Mouse (Mus musculus): ENCODE measurements around the gene Ccdc74a.
A peak's percentile ranks its signal among the peaks of the same experiment; 100 is the strongest.

Ccdc74a gene

GRCm38 (mm10) chr16:17641301-17641700, 5.0 kb upstream of the Ccdc74a start:
- no peak for DNase-seq (ENCODE audit: low read depth, low spot score)

DNA sequence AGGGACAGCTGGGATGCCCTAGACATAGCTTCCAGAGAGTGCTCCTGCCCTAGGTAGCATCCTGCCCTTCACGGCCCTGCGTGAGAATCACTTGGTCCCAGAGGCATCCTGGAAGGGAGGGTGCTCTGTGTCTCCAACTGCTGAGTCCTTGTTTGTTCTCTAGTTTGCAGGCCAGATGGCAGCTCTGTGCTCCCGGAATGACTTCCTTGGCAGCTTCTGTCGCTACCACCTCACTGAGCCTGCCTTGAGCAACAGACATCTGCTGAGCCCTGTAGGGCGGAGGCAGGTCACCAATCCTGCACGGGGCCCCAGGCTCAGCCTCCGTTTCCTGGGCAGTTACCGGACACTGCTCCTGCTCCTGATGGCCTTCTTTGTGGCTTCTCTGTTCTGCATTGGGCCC, 4.0 kb upstream of the Ccdc74a start:
- no peak for DNase-seq (ENCODE audit: low read depth, low spot score)

GRCm38 (mm10) chr16:17643437-17643990, 2.8 kb upstream of the Ccdc74a start:
- no peak for DNase-seq (ENCODE audit: low read depth, low spot score)

GRCm38 (mm10) chr16:17647156-17647555, 886 bp downstream of the Ccdc74a start:
- no peak for DNase-seq (ENCODE audit: low read depth, low spot score)

- no peak for DNase-seq (ENCODE audit: low read depth, low spot score)
Measured at GRCm38 (mm10) chr16:17647566-17648340, 1.5 kb downstream of the Ccdc74a start.

DNA sequence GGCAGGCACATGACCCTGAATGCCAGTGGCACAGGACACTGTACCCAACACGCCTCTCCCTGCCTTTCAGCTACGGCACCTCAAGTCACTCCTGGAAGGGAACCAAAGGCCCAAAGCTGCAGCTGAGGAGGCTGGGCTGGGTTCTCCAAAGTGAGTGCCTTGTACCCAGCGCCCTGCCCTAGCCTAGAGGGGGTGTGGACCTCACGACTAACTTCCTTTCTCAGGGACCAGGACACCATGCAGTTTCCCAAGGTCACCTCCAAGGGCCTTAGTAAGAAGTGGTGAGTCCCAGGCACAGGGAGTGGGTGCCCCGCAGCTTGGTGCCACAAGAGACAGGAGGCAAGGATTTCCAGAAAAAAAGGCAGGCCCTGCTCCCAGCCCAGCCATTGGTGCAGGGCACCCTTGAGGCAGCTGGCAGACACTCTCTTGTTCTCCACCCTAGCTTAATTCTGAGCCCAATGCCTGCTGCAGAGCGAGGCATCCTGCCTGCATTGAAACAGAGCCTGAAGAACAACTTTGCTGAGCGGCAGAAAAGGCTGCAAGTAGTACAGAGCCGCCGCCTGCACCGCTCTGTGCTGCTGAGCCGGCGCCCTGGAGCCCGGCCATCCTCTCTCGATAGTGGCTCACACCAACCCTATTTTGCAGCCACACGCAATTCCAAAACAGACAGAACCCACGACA, 3.8 kb downstream of the Ccdc74a start:
- DNase-seq (ENCODE audit: low read depth, low spot score) = no peak

DNA sequence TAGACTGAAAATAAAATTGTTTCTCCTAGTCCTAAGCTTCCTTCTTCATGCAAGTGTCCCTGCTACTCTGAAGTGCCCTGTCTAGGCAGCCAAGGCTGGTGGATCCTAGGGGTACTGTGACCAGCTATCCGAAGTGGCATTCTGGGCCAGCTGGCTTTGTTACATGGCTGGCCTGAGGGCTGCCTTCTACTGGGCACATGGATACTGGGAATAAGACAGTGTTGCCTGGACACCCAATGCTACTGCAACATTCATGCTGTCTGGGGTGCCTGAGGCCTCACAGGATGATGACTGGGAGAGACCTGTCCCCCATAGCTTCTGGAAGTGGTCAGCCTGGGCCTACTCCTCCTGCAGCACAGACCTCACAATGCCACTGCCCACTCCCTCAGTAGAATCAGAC, 4.4 kb downstream of the Ccdc74a start:
- no peak for DNase-seq (ENCODE audit: low read depth, low spot score)

- no peak for DNase-seq (ENCODE audit: low read depth, low spot score)
Measured at GRCm38 (mm10) chr16:17652607-17653006, 6.3 kb downstream of the Ccdc74a start.

GRCm38 (mm10) chr16:17653601-17654000, 7.3 kb downstream of the Ccdc74a start:
- DNase-seq (ENCODE audit: low read depth, low spot score) = no peak

DNA sequence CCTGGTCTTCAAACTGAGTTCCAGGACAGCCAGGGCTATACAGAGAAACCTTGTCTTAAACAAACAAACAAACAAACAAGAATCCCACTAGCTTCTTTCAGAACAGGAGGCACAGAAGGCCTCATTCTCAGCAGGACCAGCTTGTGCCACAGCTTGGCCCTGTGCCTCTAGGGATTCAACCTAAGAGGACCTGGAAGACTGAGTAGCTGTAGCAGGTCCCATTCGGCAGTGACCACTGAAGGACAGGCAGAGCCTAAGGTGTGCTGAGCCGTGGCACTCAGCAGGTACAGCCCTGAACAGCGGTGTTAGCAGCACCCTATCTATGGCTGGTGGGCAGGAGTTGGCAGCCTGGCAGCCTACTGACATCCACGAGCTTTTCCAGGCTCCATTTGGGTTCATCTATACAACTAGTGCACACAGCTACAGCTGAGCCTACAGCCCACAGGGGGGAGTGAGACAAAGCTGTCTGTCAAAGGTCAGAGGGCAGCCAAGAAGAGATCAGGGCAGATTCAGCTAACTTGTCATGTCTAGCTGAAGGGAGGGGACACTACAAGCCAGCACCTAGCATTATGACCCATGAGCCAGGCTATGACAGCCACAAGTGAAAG, 8.0 kb downstream of the Ccdc74a start:
- DNase-seq (ENCODE audit: low read depth, low spot score) = no peak

DNA sequence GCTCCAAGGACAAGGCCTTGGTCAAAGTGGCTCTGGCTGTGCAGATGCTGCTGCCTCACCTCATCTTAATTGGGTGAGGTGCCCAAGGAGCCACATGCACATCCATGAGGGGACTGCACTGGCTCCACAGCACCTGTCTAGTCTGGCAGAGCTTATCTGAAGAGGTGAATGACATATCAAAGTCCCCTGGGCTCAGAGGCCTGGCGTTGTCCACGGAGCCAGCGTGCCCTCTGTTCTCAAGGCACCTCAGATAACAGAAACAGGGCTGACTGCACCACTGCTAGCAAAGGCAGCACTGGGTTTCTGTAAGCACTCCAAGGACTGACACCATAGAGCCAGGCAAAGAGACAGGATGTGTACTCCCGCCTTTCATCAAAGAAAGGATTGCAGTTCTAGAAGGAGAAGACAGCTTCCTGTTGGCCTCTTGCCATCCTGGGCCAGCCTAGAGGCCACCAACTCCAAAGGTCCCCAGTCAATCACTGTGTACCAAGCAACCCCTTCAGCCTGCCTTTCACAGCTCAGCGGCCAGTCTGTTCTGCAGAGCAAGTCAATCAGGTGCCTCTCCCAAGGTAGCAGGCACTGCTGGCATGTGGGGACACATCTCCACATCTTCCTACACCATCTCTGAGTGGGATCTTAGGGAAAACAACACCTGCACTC, 10.1 kb downstream of the Ccdc74a start:
- no peak for DNase-seq (ENCODE audit: low read depth, low spot score)

- DNase-seq (ENCODE audit: low read depth, low spot score) = no peak
Measured at GRCm38 (mm10) chr16:17665568-17665967, 19.3 kb downstream of the Ccdc74a start.

DNA sequence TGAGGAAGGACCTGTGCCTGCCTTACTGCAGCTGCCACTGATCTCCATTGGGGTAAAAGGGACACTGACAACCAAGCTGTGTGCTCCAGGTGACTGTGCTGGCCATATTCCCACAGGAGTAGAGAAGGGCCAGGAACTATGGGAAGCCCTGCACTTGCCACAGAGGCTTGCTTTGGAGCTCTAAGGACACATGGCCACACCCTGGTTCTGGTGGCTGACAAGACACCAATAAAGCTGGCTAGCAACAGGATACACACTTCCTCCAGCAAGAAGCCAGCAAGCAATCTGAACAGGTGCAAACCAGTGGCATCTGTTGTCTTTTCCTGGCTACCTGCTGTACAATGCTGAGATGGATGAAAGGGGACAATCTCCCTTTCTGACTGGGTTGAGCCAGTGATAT, 23.6 kb downstream of the Ccdc74a start:
- DNase-seq (ENCODE audit: low read depth, low spot score) = no peak

- DNase-seq (ENCODE audit: low read depth, low spot score) = peak; percentile 57
Measured at GRCm38 (mm10) chr16:17694860-17695259, 48.6 kb downstream of the Ccdc74a start.

Measured in CD4-positive helper T cell, adult 2 months (primary cell).